Mouse (Mus musculus) E14TG2a.4 (cell line): ENCODE data around the gene Gm20388.

ENCODE experiments used
- H3K27me3 ChIP-seq: 2 replicates; pipeline ENCODE4 v1.6.1; 2014; ENCODE audit warnings: low read length, control low read depth; ENCODE audit not compliant: insufficient read depth
- H3K36me3 ChIP-seq: 2 replicates; pipeline ENCODE4 v1.6.1; 2014; ENCODE audit warnings: low read length, control low read depth; ENCODE audit not compliant: insufficient read depth
- H3K4me1 ChIP-seq: replicated peaks from 2 replicates; pipeline ENCODE4 v1.6.1; 2014; ENCODE audit warnings: low read depth, low read length, control low read depth
- H3K4me3 ChIP-seq: replicated peaks from 2 replicates; pipeline ENCODE4 v1.5.1; 2014; ENCODE audit warnings: mild to moderate bottlenecking, low read length
- H3K9me3 ChIP-seq: 2 replicates; pipeline ENCODE4 v1.6.1; 2014; ENCODE audit warnings: low read length, control low read depth
- CTCF ChIP-seq: conservative IDR thresholded peaks from 2 replicates; pipeline ENCODE4 v1.5.1; 2014; ENCODE audit warnings: low read length
- NANOG ChIP-seq: IDR thresholded peaks from 2 replicates; pipeline ENCODE4 v1.6.1; 2014; ENCODE audit warnings: borderline replicate concordance, low read length, mixed read lengths
- POU5F1 ChIP-seq: IDR thresholded peaks from 2 replicates; pipeline ENCODE4 v1.6.1; 2014; ENCODE audit warnings: low read length, borderline replicate concordance

Gene Gm20388

DNA sequence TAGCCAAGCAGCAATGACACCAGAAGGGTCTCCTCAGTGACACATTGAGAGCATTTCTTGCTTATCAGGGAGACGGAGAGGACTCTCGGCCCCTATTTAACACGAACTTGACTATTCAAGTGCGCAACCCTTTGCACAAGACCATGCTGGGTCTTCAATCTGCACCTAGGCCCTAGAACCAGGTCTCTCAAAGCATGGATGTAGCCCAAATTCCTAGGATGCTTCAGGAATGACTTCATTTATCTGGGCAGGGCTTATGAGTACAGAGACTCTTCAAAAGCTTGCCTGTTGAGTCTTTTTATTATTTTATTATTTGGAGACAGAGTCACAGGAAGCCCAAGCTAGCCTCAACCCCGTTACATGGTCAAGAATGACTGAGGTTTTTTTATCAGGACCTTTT is 3373.9 kb downstream of the Gm20388 start:
- Histone ChIP-seq H3K36me3 (peaks cover 89% of the 10 kb centered on the region), H3K27me3 (no peaks in the 10 kb centered on the region), H3K9me3 (no peaks in the 10 kb centered on the region), H3K4me3 (no peak overlapping the region), H3K4me1 (peaks cover 14% of the 10 kb centered on the region)
- no peak for TF ChIP-seq CTCF
- TF ChIP-seq POU5F1: no peak
- TF ChIP-seq NANOG: no peak

DNA sequence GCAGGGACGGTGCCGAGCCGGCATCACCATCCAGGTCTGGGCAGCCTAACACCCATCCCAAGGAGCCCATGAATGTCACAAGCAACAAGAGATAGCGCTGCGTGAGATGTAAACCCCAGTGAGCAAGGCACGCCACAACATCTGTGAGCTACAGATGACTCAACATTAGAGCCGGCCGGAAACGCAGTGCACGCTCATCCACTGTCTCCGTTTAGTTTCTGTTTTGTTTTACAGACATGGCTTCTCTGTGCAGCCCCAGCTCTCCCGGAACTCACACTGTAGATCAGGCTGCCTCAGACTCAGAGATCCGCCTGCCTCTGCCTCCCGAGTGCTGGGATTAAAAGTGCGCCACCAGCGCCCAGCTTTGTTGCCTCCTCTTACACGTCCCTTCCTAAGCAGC is 3376.7 kb downstream of the Gm20388 start:
- no peaks in the 10 kb centered on the region for H3K9me3 ChIP-seq
- TF ChIP-seq CTCF (no peak), NANOG (no peak), POU5F1 (no peak)
- H3K4me3 ChIP-seq: no peak overlapping the region
- H3K4me1 ChIP-seq: peaks cover 14% of the 10 kb centered on the region
- peaks cover 84% of the 10 kb centered on the region for H3K36me3 ChIP-seq
- H3K27me3 ChIP-seq: no peaks in the 10 kb centered on the region

DNA sequence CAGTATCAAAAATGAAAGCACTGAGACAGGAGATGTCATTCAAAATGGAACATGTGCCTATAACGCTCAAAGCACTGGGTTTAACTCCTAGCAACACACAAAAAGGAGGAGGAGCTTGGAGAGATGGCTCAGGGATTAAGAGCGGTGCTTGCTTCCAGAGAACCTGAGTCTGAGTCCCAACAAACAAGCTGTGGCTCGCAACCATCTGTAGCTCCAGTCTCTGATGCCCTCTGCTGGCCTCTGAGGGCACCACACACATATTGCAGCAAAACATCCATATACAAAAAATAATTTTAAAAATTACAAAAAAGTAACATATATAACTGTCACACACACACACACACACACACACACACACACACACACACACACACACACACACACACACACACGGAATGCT is 3379.5 kb downstream of the Gm20388 start:
- Histone ChIP-seq H3K4me1 (no peaks in the 10 kb centered on the region), H3K27me3 (no peaks in the 10 kb centered on the region), H3K9me3 (no peaks in the 10 kb centered on the region), H3K36me3 (peaks cover 88% of the 10 kb centered on the region), H3K4me3 (no peak overlapping the region)
- peak; percentile 54 for TF ChIP-seq CTCF
- no peak for TF ChIP-seq NANOG

GRCm38 (mm10) chr8:123290679-123291078 is 3380.0 kb downstream of the Gm20388 start:
- peaks cover 89% of the 10 kb centered on the region for H3K36me3 ChIP-seq
- no peaks in the 10 kb centered on the region for H3K9me3 ChIP-seq
- TF ChIP-seq NANOG: no peak
- TF ChIP-seq POU5F1: no peak
- TF ChIP-seq CTCF: no peak
- no peak overlapping the region for H3K4me3 ChIP-seq
- no peaks in the 10 kb centered on the region for H3K4me1 ChIP-seq
- no peaks in the 10 kb centered on the region for H3K27me3 ChIP-seq

- Histone ChIP-seq H3K9me3 (no peaks in the 10 kb centered on the region), H3K36me3 (peaks cover 90% of the 10 kb centered on the region), H3K27me3 (no peaks in the 10 kb centered on the region), H3K4me1 (no peaks in the 10 kb centered on the region), H3K4me3 (no peak overlapping the region)
- TF ChIP-seq CTCF (no peak), POU5F1 (no peak), NANOG (no peak)
These were observed 3381.1 kb downstream of the Gm20388 start for GRCm38 (mm10) chr8:123291716-123292115.

GRCm38 (mm10) chr8:123292281-123292680 is 3381.6 kb downstream of the Gm20388 start:
- no peaks in the 10 kb centered on the region for H3K9me3 ChIP-seq
- no peaks in the 10 kb centered on the region for H3K4me1 ChIP-seq
- TF ChIP-seq NANOG (no peak), POU5F1 (no peak), CTCF (no peak)
- peaks cover 90% of the 10 kb centered on the region for H3K36me3 ChIP-seq
- H3K27me3 ChIP-seq: no peaks in the 10 kb centered on the region
- H3K4me3 ChIP-seq: no peak overlapping the region

DNA sequence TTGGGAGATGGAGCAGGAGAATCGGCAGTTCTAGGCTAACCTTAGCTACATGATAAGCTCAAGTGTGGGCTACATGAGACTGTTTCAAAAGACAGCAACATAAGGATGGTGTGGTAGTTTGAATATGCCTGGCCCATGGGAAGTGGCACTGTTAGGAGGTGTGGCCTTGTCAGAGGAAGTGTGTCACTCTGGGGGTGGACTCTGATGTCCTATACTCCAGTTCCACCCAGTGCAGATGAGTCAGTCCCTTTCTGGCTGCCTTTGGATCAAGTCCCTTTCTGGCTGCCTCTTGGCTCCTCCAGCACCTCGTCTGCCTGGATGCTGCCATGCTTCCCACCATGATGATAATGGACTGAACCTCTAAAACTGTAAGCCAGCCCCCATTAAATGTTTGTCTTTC is 3382.1 kb downstream of the Gm20388 start:
- no peaks in the 10 kb centered on the region for H3K9me3 ChIP-seq
- no peaks in the 10 kb centered on the region for H3K27me3 ChIP-seq
- peaks cover 91% of the 10 kb centered on the region for H3K36me3 ChIP-seq
- H3K4me1 ChIP-seq: no peaks in the 10 kb centered on the region
- TF ChIP-seq CTCF (no peak), POU5F1 (no peak), NANOG (no peak)
- H3K4me3 ChIP-seq: no peak overlapping the region

DNA sequence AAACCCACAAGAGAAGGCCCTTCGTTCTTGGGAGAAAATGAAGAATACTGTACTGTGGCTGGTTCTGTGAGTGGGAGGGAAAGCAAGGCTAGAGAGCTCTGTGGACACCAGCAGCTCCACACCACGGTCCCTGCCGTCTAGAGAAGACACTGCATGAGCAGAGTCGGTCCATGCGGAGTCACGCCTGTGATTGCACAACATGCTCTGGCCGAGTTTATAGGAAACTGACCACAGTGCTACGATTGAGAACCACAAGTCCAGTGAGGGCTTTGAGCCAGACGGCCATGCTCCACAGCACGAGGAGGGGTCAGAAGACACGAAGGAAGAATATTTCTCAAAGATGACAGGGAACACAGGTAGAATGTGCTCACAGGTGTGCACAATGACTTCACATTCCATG is 3387.7 kb downstream of the Gm20388 start:
- no peaks in the 10 kb centered on the region for H3K27me3 ChIP-seq
- H3K4me3 ChIP-seq: no peak overlapping the region
- H3K4me1 ChIP-seq: no peaks in the 10 kb centered on the region
- no peaks in the 10 kb centered on the region for H3K9me3 ChIP-seq
- peaks cover 88% of the 10 kb centered on the region for H3K36me3 ChIP-seq
- TF ChIP-seq NANOG (no peak), CTCF (no peak), POU5F1 (no peak)

DNA sequence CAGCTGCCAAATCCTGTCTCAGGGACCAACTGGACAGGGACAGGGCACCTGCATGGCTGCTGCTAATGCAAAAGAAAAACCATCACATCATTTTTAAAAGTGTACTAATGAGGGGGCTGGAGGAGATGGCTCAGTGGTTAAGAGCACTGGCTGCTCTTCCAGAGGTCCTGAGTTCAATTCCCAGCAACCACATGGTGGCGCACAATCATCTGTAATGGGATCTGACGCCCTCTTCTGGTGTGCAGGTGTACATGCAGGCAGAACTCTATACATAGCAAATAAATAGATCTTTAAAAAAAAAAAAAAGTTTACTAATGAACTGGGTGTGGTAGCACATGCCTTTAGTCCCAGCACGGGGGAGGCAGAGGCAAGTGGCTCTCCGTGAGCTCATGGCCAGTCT is 3398.1 kb downstream of the Gm20388 start:
- Histone ChIP-seq H3K36me3 (peaks cover 68% of the 10 kb centered on the region), H3K9me3 (no peaks in the 10 kb centered on the region), H3K4me1 (no peaks in the 10 kb centered on the region; the same call in none of the 2 replicates), H3K27me3 (no peaks in the 10 kb centered on the region), H3K4me3 (no peak overlapping the region)
- TF ChIP-seq POU5F1: no peak
- no peak for TF ChIP-seq CTCF
- no peak for TF ChIP-seq NANOG
